Mouse (Mus musculus): ENCODE data around the gene Gm10273.
A peak's percentile ranks its signal among the peaks of the same experiment; 100 is the strongest.

Gm10273 gene

DNA sequence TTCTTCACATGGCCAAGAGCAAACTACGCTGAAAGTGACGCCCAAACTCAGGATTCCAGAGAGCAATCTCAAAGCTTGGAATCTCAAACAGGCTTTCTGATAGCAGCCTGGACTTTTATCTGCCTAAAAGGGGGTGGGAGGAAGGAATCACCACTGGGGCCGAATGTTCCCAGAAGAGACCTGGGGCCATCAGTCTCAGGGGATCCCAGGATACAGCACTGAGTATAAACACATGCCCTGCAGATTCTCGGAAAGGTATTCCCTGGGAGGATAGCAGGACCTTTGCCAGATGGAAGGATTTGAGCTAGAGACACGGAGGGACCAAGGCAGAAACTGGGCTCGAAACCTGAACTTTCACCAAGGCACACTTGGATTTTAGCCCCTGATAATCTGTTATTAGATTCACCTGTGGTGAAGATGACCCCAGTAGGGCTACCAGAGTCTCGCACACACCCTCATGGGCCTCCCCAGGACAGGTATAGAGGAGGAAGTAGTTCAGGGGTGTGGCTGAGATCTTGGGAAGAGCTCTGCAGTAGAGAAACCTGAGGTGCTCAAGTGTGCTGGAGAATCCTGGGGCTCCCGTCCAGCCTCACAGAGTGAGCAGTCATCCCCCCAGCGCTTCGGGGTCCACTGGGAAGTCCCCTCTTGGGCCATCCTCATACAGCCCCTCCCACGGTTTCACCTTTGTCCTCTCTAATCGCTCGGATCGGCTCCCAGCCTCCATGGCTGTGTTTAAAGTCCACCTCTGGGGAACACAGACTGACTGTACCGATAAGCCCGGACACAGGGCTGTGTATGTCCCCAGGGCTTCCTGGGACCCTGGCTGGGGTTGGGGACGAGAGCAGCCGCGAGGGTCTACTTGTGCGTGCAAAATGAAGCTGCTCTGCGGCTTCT is 7.7 kb downstream of the Gm10273 start, which contains the start of gene Pla2g12b:
Pla2g12b (plus strand) TSS at position 762 of the 894 bp plus-strand sequence.
- no peak for DNase-seq (ENCODE audit: extremely low read depth, insufficient read length, low spot score)

DNA sequence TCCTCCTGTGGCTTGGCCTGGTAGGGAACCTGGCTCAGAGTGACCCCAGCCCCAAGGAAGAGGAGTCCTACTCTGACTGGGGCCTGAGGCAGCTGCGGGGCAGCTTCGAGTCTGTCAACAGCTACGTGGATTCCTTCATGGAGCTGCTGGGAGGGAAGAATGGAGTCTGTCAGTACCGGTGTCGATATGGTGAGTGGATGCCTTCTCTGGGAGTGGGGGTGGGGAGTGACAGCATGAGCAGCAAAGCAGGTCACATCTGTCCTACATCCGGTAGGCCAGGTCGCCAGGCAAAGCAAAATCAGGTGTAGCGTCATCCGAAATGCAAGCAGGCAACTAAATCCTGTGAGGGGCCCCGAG is 8.3 kb downstream of the Gm10273 start:
- DNase-seq (ENCODE audit: extremely low read depth, insufficient read length, low spot score): no peak

DNA sequence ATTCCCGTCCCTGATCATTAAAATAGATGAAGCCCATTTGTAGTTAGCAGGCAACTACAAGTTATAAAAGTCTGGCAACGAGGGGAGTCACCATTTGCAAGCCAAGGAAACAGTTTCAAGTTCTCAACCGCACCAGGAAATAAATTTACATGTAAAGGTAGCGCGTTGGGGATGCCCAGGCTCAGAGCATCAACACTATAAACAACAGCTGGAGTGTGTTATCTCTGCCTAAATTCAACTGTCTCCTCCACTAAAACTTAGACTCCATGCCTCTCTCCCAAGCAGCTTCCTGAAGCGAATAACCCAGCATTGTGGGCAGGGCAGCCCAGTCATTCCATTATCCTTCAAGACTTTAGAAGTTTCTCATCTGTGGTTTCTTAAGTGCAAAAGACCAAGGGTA is 13.1 kb downstream of the Gm10273 start:
- no peak for DNase-seq (ENCODE audit: extremely low read depth, insufficient read length, low spot score)

DNA sequence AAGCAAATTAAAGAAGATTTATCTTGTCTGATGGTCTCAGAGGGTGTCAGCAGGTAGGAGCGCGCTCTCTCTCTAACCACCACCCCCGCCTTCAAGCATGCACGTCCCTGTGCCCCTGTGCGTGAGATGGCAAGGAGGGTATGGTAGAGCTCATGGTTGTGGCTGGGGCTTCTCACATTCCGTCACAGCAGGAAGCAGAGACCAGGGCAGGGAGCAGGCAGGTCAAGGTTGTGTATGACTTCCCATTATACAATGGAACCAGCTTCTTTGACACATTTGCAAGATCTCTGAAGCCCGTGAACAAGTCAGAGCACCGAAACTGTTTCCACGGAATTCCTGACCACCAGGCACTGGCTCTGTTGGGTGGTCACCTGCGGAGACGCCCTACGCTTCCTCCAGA is 14.8 kb downstream of the Gm10273 start:
- no peak for DNase-seq (ENCODE audit: extremely low read depth, insufficient read length, low spot score)

DNA sequence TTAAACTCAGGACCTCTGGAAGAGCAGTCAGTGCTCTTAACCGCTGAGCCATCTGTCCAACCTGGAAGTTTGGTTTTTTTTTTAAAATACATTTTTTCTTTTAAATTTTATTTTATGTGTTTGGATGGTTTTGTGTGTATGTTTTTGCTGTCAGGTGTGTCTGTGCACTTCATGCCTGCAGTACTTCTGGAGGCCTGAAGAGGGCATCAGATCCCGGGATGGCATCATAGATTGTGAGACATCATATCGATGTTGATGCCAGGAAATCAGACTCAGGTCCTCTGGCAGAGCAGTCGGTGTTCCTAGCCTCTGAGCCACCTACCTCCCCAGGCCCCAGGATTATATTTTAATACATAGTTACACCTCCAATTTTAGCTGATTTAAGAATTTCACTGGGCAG is 18.3 kb downstream of the Gm10273 start:
- DNase-seq (ENCODE audit: extremely low read depth, insufficient read length, low spot score): no peak

DNA sequence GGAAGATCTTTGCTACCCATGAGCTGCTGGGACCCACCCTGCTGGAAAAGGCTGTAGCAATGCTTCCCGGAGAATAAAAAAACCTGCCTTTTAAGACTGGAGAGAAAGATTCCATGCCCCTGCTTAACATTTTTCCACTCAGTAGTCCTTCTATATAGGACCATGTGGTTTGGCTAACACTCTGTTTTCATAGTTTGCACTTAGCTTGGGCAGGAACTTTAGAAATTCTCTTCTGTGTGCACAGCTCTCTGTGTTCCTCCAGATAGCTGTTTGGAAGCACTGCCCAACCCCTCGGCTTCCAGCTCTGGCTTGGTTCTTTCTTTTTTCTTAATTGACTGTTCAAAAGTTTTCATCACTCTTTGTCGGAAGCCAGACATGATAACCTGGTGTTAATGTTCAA is 21.2 kb downstream of the Gm10273 start:
- DNase-seq (ENCODE audit: extremely low read depth, insufficient read length, low spot score): no peak

DNA sequence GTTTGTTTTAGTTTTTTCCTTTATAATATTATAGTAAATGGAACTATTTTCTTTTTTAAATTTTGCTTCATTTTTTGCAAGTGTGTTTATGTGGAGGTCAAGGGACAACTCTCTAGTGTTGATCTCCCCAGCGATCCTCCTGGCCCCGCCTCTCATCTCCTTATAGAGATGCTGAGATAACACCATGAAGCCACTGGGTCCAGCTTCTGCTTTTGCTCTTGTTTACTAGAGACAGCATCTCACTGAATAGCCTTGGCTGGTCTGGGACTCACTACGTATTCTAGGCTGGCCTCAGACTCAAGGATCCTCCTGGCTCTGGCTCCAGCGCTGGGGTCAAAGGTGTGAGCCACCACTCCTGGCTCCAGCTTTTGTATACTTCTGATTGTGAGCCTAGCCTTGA is 24.1 kb downstream of the Gm10273 start:
- no peak for DNase-seq (ENCODE audit: extremely low read depth, insufficient read length, low spot score)

DNA sequence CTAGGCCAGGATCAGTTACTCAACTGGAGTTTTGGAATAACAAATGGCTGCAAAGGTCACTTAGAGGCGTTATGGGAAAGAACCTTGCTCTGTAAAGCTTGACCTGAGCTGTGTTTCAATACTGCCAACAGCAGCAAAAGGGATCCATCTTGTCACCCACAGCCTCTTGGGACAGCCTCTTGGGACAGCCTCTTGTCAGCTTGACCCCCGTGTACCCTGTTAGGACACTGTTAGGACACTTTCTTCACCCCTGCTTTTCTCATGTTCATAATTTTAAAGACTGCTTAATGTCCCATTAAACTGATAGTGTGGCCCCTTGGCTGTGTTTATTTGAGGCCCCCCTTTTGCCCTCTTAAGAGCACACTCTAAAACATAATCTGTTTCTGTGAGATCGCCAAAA is 29.0 kb downstream of the Gm10273 start:
- DNase-seq (ENCODE audit: extremely low read depth, insufficient read length, low spot score): no peak

DNA sequence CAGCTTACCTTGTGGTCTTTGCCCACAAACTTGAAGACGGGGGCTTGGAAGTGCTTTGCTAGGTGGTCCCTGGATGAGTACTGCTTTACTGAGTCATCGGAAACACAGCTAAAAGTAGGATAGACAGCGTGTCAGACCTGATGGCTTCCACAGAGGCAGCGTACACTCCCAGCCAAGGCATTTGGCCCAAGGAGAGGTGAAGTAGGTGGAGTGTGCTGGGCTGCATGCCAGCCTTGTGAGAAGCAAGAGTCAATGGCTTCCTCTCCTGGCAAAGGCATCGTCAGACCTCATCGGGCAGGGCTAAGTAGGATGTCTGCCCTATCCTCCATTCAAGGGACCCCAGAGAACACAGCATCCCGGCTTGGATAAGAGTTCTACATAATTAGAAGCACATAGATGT is 29.9 kb downstream of the Gm10273 start:
- peak; percentile 28 for DNase-seq (ENCODE audit: extremely low read depth, insufficient read length, low spot score)

DNA sequence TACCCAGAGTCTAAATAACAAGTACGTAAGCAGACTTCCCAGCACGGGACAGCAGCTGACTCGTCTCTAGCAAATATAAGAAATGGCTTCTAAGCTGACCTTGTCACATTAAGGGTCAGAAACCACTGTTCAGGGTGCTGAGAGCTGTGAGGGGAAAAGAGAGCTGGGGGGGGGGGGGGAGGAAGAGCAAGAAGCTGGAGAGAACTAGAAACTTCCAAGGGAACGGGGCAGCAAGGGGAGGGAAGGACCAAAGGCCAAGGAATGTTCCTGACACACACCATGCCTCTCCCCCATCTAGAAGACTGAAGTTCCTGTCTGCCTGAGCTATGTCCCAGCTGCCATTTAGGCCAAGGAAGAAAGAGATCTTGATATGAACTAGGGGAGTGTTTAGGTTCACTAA is 30.9 kb downstream of the Gm10273 start:
- DNase-seq (ENCODE audit: extremely low read depth, insufficient read length, low spot score): no peak

DNA sequence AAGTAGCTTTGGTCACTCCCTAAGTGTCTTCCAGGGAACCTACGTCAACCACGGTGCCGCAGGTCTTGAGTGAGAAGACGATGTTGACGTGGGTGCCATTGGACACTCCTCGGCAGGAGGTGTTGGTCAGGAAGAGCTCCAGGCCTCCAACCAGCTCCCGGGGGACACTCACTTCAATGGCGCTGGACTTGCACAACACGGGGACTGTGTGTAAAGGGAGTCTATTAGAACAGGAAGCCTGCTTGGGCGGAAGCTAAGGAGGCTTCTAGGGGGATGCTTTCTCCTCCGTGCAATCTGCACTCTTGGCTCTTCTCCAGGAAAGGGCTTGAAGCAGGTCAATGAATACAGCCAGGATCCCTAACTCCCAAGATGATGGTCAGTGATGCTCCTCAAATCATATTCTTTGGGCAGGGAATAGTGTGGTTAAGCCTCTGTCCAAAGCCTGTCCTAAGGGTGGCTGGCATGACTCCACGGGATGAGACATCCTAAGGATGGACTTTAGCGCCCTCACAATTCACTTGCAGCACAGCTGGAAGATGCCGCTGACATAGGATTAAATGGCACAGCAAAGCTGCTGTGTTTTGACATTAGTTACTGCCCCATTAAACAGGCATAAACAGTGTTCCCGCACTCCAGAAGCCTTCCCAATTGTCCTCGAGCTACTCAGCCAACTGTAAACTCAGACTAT is 34.2 kb downstream of the Gm10273 start:
- DNase-seq (ENCODE audit: extremely low read depth, insufficient read length, low spot score): no peak

DNA sequence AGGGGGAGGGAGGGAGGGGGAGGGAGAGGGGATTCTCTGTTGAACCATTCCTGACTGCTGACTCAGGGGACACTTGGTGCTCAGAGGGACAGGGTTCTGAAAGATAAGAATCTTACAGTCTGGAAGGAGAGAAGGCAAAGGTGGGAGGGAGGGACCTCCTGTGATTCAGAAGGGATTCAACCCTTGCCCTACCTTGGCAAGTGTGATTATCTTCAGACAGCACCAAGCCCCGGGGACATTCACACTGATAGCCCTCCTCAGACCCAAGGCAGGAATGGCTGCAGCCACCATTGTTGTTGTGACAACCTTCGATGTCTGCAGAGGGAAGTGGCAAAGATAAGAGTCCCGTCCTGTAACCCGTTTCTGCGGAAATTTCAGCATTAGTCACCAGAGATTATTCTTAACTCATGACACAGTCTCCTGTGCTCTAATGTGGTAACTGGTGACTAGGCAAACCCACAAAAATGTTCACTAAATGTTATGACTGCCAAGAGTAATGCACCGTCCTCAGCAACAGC is 35.3 kb downstream of the Gm10273 start:
- DNase-seq (ENCODE audit: extremely low read depth, insufficient read length, low spot score): peak; percentile 65

DNA sequence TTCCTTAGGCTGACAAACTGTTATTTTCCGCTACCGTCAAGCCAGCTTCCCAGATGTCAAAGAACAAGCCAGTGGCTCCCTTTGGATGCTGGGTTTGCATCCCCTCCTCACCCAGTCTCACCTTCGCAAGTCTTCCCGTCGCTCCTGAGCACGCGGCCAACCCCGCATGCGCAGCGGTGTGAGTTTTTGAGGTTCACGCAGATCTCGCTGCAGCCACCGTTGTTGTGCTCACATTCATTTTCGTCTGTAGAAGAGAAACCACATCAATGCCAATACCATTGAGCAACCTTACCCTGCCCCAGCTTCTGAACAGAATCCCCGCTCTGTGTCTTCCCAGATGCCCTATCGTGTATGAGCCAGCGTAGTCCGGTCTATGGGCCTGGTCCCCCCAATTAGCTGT is 40.3 kb downstream of the Gm10273 start:
- no peak for DNase-seq (ENCODE audit: extremely low read depth, insufficient read length, low spot score)

DNA sequence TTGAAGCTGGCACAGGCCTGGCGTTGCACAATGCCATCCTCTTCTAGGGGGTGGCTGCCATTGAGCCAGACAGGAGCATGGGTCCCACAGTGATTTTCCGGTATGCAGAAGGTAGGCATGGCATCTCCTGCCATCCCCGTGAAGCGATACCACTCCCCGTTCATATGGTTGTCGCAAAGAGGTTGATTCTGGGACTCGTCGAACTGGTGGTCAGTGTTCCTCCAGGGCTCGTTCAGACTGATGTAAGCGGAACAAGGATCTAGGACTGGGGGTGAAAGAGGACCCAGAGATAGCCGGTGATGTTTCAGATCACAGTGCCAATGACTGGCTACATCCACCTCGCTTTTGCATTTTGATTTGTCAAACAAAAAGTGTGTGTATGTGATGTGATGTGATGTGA is 43.2 kb downstream of the Gm10273 start:
- no peak for DNase-seq (ENCODE audit: extremely low read depth, insufficient read length, low spot score)

DNA sequence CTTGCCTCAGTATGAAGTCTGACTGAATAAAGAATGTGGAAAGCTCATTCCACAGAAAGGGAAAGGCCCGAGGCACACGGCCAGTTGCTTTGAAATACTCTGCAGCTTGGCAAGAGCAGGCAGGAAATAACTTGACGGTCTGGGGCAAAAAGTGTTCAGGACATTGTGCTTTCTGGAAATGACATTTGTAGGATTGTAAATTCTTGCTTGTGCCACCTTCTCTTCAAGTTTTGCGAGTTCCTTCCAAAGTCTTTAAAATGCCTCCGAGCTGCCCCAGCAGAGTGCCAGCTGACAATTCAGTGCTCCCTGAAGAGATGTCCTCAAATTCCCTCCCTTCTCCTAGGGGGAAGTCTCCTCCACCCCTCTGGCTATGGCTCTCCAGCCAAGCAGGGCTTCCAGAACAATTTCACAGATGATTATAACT is 44.1 kb downstream of the Gm10273 start:
- DNase-seq (ENCODE audit: extremely low read depth, insufficient read length, low spot score): no peak

DNA sequence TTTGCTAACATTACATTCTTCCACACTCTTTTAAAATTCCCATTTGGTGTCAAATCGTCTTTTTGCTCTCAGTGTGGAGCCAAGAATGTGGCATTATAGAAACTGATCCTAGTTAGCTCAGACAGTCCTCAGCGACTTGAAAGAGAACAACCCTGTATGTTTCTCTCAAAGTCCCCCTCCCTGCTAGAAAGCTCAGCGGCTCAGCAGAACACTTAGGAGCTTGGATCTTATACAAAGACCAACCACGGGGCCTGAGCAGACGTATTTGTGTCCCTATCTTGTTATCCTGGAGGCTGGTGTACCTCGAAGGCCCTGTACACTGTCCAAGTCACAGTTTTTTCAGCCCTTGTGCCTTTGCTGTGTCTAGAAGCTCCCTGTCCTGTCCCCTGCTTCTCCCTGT is 44.7 kb downstream of the Gm10273 start:
- no peak for DNase-seq (ENCODE audit: extremely low read depth, insufficient read length, low spot score)

DNA sequence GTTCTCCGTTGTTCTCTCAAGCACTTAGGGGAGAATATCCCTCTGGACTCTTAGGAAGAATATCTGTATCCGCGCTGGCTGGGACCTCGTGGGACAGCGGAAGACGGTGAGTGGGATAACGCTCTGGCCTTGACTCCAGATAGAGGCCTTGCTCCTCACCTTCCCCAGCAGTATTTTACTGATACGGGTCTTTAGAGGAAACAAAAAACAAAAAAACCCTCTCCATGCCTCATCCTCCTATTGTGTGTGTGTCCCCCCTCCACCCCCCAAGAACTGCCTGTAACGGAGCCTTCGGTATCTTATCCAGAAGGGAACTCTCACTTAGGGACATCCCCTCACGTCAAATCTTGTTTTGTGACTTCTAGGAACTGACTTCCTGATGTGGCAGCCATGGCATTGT is 46.3 kb downstream of the Gm10273 start, which contains the start of gene Oit3:
Oit3 (minus strand) TSS at position 44 of the 400 bp plus-strand sequence.
- no peak for DNase-seq (ENCODE audit: extremely low read depth, insufficient read length, low spot score)

DNA sequence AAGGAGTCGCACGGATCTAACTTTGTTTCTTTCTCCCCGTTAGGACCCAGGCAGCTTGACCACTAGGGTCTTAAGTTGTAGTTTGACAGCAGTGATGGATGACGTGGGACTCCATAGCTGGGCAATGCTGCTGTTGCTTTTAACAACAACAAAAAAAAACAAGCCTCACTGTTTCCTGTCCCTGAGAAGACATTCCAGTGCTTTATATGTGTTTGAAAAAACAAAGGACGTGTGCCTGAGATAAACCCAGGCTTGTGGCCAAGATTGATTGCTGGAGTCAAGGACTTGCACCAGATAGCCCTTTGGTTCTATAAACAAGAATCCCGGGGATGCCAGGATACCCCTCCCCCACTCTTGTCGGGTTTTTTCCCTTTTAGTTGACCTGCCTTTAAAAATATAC is 47.8 kb downstream of the Gm10273 start:
- no peak for DNase-seq (ENCODE audit: extremely low read depth, insufficient read length, low spot score)

DNA sequence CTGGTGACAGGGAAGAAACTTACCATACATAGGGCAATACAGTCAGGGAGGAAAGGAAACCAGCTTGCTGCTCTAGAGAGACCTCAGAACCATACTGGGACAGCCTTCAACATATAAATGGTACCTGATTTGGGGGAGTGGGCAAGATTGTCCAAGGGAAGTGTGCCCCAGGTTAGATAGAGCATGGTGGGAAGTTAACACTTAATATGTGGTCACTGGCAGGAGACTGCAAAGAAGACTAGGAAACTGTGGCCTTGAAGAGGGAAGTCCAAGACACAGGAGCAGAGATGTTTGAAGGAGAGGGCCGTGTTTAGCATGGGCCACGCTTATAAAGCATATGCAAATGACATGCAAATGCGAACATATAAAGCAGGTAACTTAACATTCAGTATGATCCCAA is 48.7 kb downstream of the Gm10273 start:
- DNase-seq (ENCODE audit: extremely low read depth, insufficient read length, low spot score): no peak

DNA sequence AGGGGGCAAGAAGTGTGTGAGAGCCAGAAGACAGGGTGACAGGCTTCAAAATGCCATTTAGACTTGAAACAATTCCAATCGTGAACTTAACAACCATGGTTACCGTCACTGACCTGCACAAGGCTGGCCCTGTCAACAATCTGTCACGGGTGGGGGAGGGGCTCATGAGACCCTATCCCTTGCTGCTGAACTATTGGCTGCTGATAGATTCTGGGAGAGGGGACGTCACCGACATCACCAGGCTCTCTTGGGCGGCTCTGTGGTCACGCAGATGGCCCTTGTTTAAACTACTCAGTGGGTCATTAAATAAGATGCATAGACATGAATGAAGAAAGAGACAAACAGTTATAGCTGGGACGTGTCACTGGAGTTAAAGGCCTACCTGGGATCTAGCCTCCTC is 49.2 kb downstream of the Gm10273 start:
- no peak for DNase-seq (ENCODE audit: extremely low read depth, insufficient read length, low spot score)

Measured in 3134 (cell line).